Mouse (Mus musculus) kidney, adult 10 weeks (tissue): Measurements from ENCODE around the gene Thop1. TPM values are rescaled to one million over a fixed set of nuclear protein-coding genes. Genes with fewer than 3 reads are reported as not detected.

Experiments
- polyA plus RNA-seq: library from polyadenylated mRNA; stranded (reverse); fragments of 350-450 nt; fragmentation: Illumina TruSeq; extraction: RNeasy Lipid Tissue Mini Kit (QIAGEN cat#74804); gene quantifications from one replicate; pipeline ENCODE4 v1.2.3, GENCODE M21; 2014; ENCODE audit warnings: low read depth, low replicate concordance

Gene Thop1
- not detected for polyA plus RNA-seq

DNA sequence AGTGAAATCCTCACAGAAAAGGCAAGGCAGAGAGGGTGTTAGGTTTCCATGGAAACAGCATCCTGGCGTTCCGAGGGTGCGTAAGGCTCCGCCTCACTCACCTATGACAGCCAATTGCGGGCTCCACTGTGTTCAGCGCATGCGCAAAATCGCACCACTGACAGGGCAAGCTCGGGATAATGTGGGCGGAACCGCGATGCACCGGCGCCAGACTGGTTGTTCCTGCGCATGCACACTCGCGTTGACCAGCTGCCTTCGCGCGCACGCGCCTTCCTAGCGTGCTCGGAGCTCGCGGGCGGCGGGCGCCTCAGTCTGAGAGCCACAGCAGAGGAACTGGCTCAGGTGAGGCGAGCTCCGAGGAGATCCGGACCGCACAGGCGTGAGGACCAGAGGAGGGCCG lies at the start of gene Thop1:
Thop1 (plus strand) TSS at position 200 of the 400 bp plus-strand sequence.

DNA sequence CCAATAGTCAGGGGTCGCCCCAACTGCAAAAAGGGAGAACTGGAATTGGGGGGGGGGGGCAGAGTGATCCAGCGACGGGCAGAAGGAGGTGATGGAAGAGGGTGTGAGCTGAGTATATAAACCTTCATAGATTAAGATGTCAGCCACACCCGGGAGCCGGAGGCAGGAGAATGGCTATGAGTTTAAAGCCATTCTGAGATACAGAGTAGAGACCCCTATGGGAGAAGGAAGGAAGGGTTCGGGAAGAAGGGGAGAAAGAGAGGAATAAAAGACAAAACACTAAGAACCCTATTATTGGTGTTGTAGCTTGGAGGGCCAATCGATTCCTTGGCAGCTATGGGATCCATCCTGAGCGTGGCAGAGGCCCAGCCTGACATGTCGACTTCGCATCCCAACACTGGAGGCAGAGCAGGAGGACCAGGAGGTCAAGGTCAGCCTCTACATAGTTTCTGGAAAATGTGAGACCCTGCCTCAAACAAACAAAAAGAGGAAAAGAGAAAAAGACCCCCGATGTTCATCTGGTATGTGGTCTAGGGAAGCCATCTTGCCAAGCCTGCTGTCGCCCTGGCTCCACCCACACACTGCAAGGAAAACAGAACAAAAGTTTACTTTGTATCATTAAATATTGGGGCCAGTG lies 44.1 kb upstream of the Thop1 start, which contains the start of gene Diras1:
Diras1 (minus strand) TSS at position 24 of the 637 bp plus-strand sequence.

DNA sequence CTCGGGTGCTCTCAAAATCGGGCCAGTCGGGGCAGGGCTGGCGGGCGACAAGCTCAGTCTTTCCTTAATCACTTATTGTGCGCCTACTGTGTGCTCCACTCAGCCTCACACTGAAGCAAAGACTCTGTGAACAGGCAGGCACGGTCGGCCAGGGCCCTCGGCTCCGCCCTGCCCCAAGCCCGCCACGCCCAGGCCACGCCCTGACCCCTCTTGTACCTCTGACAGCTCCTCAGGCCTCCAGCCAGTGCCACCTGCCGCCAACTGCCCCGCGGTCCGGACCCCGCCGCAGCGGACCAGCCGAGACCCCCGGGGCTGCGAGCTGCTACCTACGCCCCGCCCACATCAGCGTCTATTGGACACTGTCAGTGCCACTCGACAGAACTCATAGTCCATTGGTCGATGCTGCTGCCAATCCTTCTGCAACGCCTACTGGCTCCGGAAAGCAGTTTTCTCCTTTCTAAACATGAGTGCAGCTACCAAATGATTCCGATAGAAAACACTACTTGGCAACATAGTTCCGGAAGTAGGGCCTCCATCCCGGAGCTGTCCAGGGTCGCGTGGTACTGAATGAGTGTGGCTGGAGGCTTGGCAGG lies 32.8 kb upstream of the Thop1 start, which contains the start of gene Slc39a3:
Slc39a3 (minus strand) TSS at position 439 of the 593 bp plus-strand sequence.

GRCm38 (mm10) chr10:81059603-81060543 lies 10.0 kb upstream of the Thop1 start, which contains the start of gene Sgta:
Sgta (minus strand) TSS chr10:81060181.

DNA sequence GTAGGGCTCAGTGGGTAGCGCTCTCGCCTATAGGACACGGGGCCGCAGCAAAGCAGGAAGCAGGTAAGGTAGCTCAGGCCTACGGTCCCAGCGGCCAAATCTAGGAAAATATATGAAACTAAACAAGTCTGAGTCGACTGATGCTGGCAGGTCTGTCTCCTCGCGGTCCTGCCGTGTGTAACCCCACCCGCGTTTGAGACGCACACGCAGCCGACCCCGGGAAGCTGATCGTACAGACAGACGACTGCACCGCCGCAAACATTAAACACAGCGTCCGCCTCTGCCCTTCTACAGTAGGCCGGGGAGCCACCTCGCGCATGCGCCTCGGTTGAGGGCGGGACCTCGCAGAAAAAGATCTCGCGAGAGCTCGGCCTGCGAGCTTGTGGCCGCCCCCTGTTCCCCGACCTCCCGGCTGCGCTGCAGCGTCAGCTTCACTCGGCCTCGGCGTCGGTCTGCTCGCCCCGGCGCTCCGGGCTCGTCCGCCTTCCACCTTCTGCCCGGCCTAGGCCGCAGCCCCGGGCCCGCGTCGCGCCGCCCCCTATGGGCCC lies 35.8 kb downstream of the Thop1 start, which contains the start of gene Map2k2:
Map2k2 (plus strand) TSS at position 351 of the 548 bp plus-strand sequence.

Other genes with a start within 250 kb of the Thop1 start
- 171 TPM for gene Oaz1, start 243.4 kb upstream of the Thop1 start, polyA plus RNA-seq
- gene Lingo3, start 226.0 kb upstream of the Thop1 start, polyA plus RNA-seq = not detected
- 3.3 TPM for gene Lsm7, start 214.8 kb upstream of the Thop1 start, polyA plus RNA-seq
- not detected for gene Sppl2b, start 214.8 kb upstream of the Thop1 start, polyA plus RNA-seq
- not detected for gene Tmprss9, start 198.2 kb upstream of the Thop1 start, polyA plus RNA-seq
- not detected for gene Timm13, start 169.1 kb upstream of the Thop1 start, polyA plus RNA-seq
- 0.24 TPM for gene Lmnb2, start 151.8 kb upstream of the Thop1 start, polyA plus RNA-seq
- 2.3 TPM for gene Gadd45b, start 140.0 kb upstream of the Thop1 start, polyA plus RNA-seq
- 1.1 TPM for gene Gng7, start 55.1 kb upstream of the Thop1 start, polyA plus RNA-seq
- not detected for gene Diras1, start 44.4 kb upstream of the Thop1 start, polyA plus RNA-seq
- gene Slc39a3, start 32.6 kb upstream of the Thop1 start, polyA plus RNA-seq = 0.28 TPM
- 0.61 TPM for gene Sgta, start 9.9 kb upstream of the Thop1 start, polyA plus RNA-seq
- not detected for gene Creb3l3, start 28.8 kb downstream of the Thop1 start, polyA plus RNA-seq
- 2.1 TPM for gene Map2k2, start 35.9 kb downstream of the Thop1 start, polyA plus RNA-seq
- gene Zbtb7a, start 65.2 kb downstream of the Thop1 start, polyA plus RNA-seq = 8.1 TPM
- not detected for gene Pias4, start 97.9 kb downstream of the Thop1 start, polyA plus RNA-seq
- gene Eef2, start 106.6 kb downstream of the Thop1 start, polyA plus RNA-seq = 6.2 TPM
- gene Dapk3, start 113.0 kb downstream of the Thop1 start, polyA plus RNA-seq = not detected
- not detected for gene 4930442H23Rik, start 113.8 kb downstream of the Thop1 start, polyA plus RNA-seq
- not detected for gene Nmrk2, start 132.0 kb downstream of the Thop1 start, polyA plus RNA-seq
- not detected for gene Atcay, start 160.8 kb downstream of the Thop1 start, polyA plus RNA-seq
- gene Zfr2, start 163.1 kb downstream of the Thop1 start, polyA plus RNA-seq = 0.20 TPM
- not detected for gene Matk, start 182.9 kb downstream of the Thop1 start, polyA plus RNA-seq
- gene Mrpl54, start 196.9 kb downstream of the Thop1 start, polyA plus RNA-seq = 1.6 TPM
- not detected for gene Apba3, start 196.9 kb downstream of the Thop1 start, polyA plus RNA-seq
- gene Tjp3, start 221.5 kb downstream of the Thop1 start, polyA plus RNA-seq = 2.5 TPM
- 1.1 TPM for gene Pip5k1c, start 222.9 kb downstream of the Thop1 start, polyA plus RNA-seq